Mouse (Mus musculus) hindbrain, embryonic 15.5 days (tissue): ENCODE measurements around the gene Eno3. TPM values are rescaled to one million over a fixed set of nuclear protein-coding genes. Genes with fewer than 3 reads are reported as not detected.

ENCODE experiments used
- ATAC-seq: fragments of 200-750 bp; cut with Nextera tagmentation; 2 replicates; pipeline ENCODE4 v1.8.0; 2017; ENCODE audit warnings: low read depth, moderate number of reproducible peaks, moderate TSS enrichment; ENCODE audit not compliant: low FRiP score
- H3K27ac ChIP-seq: fragments of 300-500 bp; sonication (generic); replicated peaks from 2 replicates; pipeline ENCODE4 v1.5.1; 2015; ENCODE audit warnings: mild to moderate bottlenecking, inconsistent platforms
- H3K27me3 ChIP-seq: fragments of 300-500 bp; sonication (generic); 2 replicates; pipeline ENCODE4 v1.6.1; 2015; ENCODE audit warnings: control low read depth, inconsistent platforms
- H3K36me3 ChIP-seq: fragments of 300-500 bp; sonication (generic); 2 replicates; pipeline ENCODE4 v1.6.1; 2015; ENCODE audit warnings: control low read depth, inconsistent platforms
- H3K4me1 ChIP-seq: fragments of 300-500 bp; sonication (generic); replicated peaks from 2 replicates; pipeline ENCODE4 v1.6.1; 2015; ENCODE audit warnings: control low read depth, inconsistent platforms
- H3K4me2 ChIP-seq: fragments of 300-500 bp; sonication (generic); 2 replicates; pipeline ENCODE4 v1.6.1; 2015; ENCODE audit warnings: moderate library complexity, mild to moderate bottlenecking, inconsistent platforms
- H3K4me3 ChIP-seq: fragments of 300-500 bp; sonication (generic); 2 replicates; pipeline ENCODE4 v1.5.1; 2015; ENCODE audit warnings: mild to moderate bottlenecking, inconsistent platforms
- H3K9ac ChIP-seq: fragments of 300-500 bp; sonication (generic); 2 replicates; pipeline ENCODE4 v1.6.1; 2015; ENCODE audit warnings: inconsistent platforms
- H3K9me3 ChIP-seq: fragments of 300-500 bp; sonication (generic); 2 replicates; pipeline ENCODE4 v1.6.1; 2016; ENCODE audit warnings: control low read depth, inconsistent platforms
- WGBS: fragments of 180-500 bp; shearing (Covaris S2); methylation state at CpG from one replicate; pipeline ENCODE4 v1.1.7; 2015; 5-methylcytosine and 5-hydroxymethylcytosine counted together
- polyA plus RNA-seq: library from polyadenylated mRNA; unstranded; fragments of >200 nt; fragmentation: Nextera tagmentation; extraction: Ambion mirVana; gene quantifications from 2 replicates; pipeline ENCODE4 v1.2.1, GENCODE M21; 2015

Gene Eno3
- polyA plus RNA-seq, 1 experiment from 2014 or later = 6.7 TPM

GRCm38 (mm10) chr11:70697376-70697775 is 40.4 kb downstream of the Eno3 start:
- Histone ChIP-seq H3K36me3 (no peaks in the 10 kb centered on the region), H3K4me2 (no peak overlapping the region), H3K27ac (no peak overlapping the region), H3K9me3 (no peaks in the 10 kb centered on the region), H3K4me3 (no peak overlapping the region), H3K4me1 (peaks cover 20% of the 10 kb centered on the region), H3K27me3 (no peaks in the 10 kb centered on the region), H3K9ac (no peak overlapping the region)
- WGBS = 72% methylated on average over 3 of the region's 3 CpGs
- no peak for ATAC-seq

GRCm38 (mm10) chr11:70699051-70699450 is 42.0 kb downstream of the Eno3 start:
- Histone ChIP-seq H3K4me2 (peak overlapping the region; percentile 83; the same call in 1 of the 2 replicates), H3K27me3 (no peaks in the 10 kb centered on the region), H3K36me3 (no peaks in the 10 kb centered on the region; the same call in 1 of the 2 replicates), H3K9me3 (no peaks in the 10 kb centered on the region), H3K4me1 (peaks cover 24% of the 10 kb centered on the region), H3K27ac (no peak overlapping the region), H3K4me3 (no peak overlapping the region), H3K9ac (no peak overlapping the region)
- 72% methylated on average over 2 of the region's 2 CpGs for WGBS
- ATAC-seq = no peak

- no peaks in the 10 kb centered on the region for H3K27me3 ChIP-seq
- H3K9ac ChIP-seq = peak within 1 kb of the TSS; percentile 89
- H3K36me3 ChIP-seq = peaks cover 7% of the 10 kb centered on the region
- ATAC-seq = peak; percentile 96
- WGBS = 1% methylated on average over 69 of the region's 69 CpGs
- H3K4me1 ChIP-seq = peaks cover 24% of the 10 kb centered on the region
- peak within 1 kb of the TSS; percentile 83 for H3K4me2 ChIP-seq
- H3K4me3 ChIP-seq = peak within 1 kb of the TSS; percentile 81
- peak within 1 kb of the TSS; percentile 96 for H3K27ac ChIP-seq
- H3K9me3 ChIP-seq = no peaks in the 10 kb centered on the region
Measured at GRCm38 (mm10) chr11:70699722-70700556, 42.9 kb downstream of the Eno3 start, which contains the start of the genes Inca1 and Kif1c. Gene Inca1, minus strand, starts transcription at chr11:70700155. Gene Kif1c, plus strand, starts transcription at chr11:70700548.

- whole genome bisulfite sequencing = under 1% methylated on average over 34 of the region's 34 CpGs
- peaks cover 24% of the 10 kb centered on the region for H3K4me1 ChIP-seq
- ATAC-seq = peak; percentile 35
Measured at GRCm38 (mm10) chr11:70700613-70701012, 43.6 kb downstream of the Eno3 start.

GRCm38 (mm10) chr11:70701221-70701955 is 44.4 kb downstream of the Eno3 start:
- Histone ChIP-seq H3K4me3 (peak overlapping the region; percentile 81), H3K27ac (no peak overlapping the region), H3K9ac (peak overlapping the region; percentile 89), H3K4me1 (peaks cover 24% of the 10 kb centered on the region), H3K4me2 (peak overlapping the region; percentile 83), H3K27me3 (no peaks in the 10 kb centered on the region), H3K9me3 (no peaks in the 10 kb centered on the region), H3K36me3 (peaks cover 21% of the 10 kb centered on the region)
- no peak for ATAC-seq
- WGBS = 13% methylated on average over 10 of the region's 10 CpGs

More at GRCm38 (mm10) chr11:70700613-70701012, 43.6 kb downstream of the Eno3 start:
- Histone ChIP-seq H3K4me3 (peak overlapping the region; percentile 81), H3K9me3 (no peaks in the 10 kb centered on the region), H3K9ac (peak overlapping the region; percentile 89), H3K36me3 (peaks cover 13% of the 10 kb centered on the region), H3K4me2 (peak overlapping the region; percentile 83), H3K27ac (peak overlapping the region; percentile 96), H3K27me3 (no peaks in the 10 kb centered on the region)

- Histone ChIP-seq H3K27ac (no peak overlapping the region), H3K4me3 (peak overlapping the region; percentile 81; the same call in 1 of the 2 replicates), H3K4me2 (peak overlapping the region; percentile 83), H3K36me3 (peaks cover 28% of the 10 kb centered on the region), H3K9ac (0 out of 2 replicates have a peak overlapping the region, but pooled peaks have one; percentile 23), H3K27me3 (no peaks in the 10 kb centered on the region), H3K4me1 (peaks cover 24% of the 10 kb centered on the region), H3K9me3 (no peaks in the 10 kb centered on the region)
- ATAC-seq = no peak
- WGBS = 75% methylated on average over 6 of the region's 6 CpGs
Measured at GRCm38 (mm10) chr11:70701984-70702733, 45.2 kb downstream of the Eno3 start.

- peak overlapping the region; percentile 83; the same call in 1 of the 2 replicates for H3K4me2 ChIP-seq
Measured at GRCm38 (mm10) chr11:70702781-70703180, 45.8 kb downstream of the Eno3 start.

GRCm38 (mm10) chr11:70706127-70706526 is 49.1 kb downstream of the Eno3 start:
- H3K27me3 ChIP-seq = no peaks in the 10 kb centered on the region
- H3K4me3 ChIP-seq = no peak overlapping the region
- H3K9ac ChIP-seq = no peak overlapping the region
- H3K27ac ChIP-seq = no peak overlapping the region
- H3K4me2 ChIP-seq = no peak overlapping the region
- no peak for ATAC-seq
- no peaks in the 10 kb centered on the region for H3K9me3 ChIP-seq
- H3K36me3 ChIP-seq = peaks cover 60% of the 10 kb centered on the region
- peaks cover 17% of the 10 kb centered on the region for H3K4me1 ChIP-seq
- 85% methylated on average over 3 of the region's 3 CpGs for WGBS

More at GRCm38 (mm10) chr11:70702781-70703180, 45.8 kb downstream of the Eno3 start:
- Histone ChIP-seq H3K9me3 (no peaks in the 10 kb centered on the region), H3K9ac (no peak overlapping the region), H3K4me1 (peaks cover 24% of the 10 kb centered on the region), H3K4me3 (no peak overlapping the region), H3K27me3 (no peaks in the 10 kb centered on the region), H3K27ac (no peak overlapping the region), H3K36me3 (peaks cover 35% of the 10 kb centered on the region)
- ATAC-seq = no peak
- WGBS = 79% methylated on average over 6 of the region's 6 CpGs

GRCm38 (mm10) chr11:70711026-70711425 is 54.0 kb downstream of the Eno3 start:
- H3K4me3 ChIP-seq = no peak overlapping the region
- no peak overlapping the region for H3K27ac ChIP-seq
- no peaks in the 10 kb centered on the region for H3K9me3 ChIP-seq
- no peak overlapping the region for H3K4me2 ChIP-seq
- H3K4me1 ChIP-seq = no peaks in the 10 kb centered on the region
- H3K27me3 ChIP-seq = no peaks in the 10 kb centered on the region
- peaks cover 54% of the 10 kb centered on the region for H3K36me3 ChIP-seq
- ATAC-seq = no peak
- 97% methylated on average over 10 of the region's 10 CpGs for WGBS
- H3K9ac ChIP-seq = no peak overlapping the region
